Mouse (Mus musculus) adrenal gland, adult 8-10 months (tissue): ENCODE results near the gene Ctf2. TPM values are rescaled to one million over a fixed set of nuclear protein-coding genes. Genes with fewer than 3 reads are reported as not detected.
"Not testable (repeated sequence)": the region's sequence is repeated elsewhere in the genome, so short reads cannot be mapped to it uniquely, and the experiment has no call there.

Experiments
- DNase-seq: peaks from one replicate; pipeline ENCODE4 v3.0.0; 2022
- total RNA-seq, 4 experiments: library from RNA; stranded (reverse); gene quantifications; 2 replicates each; pipeline ENCODE4 v1.2.4; 2022

Gene Ctf2
- total RNA-seq, 4 experiments from 2014 or later, result not detected

DNA sequence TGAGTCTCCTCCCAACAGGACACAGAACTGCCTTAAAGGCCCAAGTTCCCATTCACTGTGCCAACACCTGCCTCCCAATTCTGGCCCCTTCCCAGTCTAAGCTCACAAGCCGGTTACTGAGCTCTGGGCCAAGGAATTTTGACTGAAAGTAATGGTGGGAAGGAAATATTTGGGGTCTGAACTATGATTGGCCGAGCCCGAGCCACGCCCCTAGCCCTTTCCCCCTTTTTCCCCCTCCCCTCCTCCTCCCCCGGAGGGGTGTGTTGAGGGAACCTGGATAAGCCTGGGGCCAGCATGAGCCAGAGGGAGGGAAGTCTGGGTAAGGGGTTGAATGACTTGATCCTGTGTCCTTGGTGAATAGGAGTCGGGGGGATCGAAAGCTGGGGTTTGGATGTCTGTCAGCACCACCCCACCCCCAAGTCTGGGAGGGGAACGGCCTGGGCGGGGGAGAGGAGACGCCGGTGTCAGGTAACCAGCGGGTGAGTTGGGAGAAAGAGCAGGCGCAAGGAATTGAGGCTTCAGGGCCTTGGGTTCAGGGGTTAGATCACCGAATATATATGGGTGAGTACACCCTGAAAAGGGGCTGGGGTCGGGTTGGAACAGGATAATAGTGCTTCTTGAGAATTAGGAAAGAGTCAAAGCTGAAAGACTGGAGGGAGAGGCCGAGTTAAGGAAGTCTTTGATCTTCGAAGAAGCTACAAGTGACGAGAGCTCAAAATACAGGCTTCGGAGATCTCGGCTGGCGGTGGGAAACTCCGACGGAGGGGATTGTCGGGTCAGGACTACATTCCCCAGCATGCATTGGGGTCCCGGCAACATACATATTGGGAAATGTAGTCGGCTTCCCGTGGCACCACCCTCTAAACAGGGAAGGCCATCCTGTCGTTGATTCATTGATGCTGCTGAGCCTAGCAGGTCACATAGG lies 19.2 kb downstream of the Ctf2 start, which contains the start of gene Ctf1:
TSS of gene Ctf1 (plus strand) at position 276 of the 925 bp plus-strand sequence.
- peak; percentile 72 for DNase-seq

DNA sequence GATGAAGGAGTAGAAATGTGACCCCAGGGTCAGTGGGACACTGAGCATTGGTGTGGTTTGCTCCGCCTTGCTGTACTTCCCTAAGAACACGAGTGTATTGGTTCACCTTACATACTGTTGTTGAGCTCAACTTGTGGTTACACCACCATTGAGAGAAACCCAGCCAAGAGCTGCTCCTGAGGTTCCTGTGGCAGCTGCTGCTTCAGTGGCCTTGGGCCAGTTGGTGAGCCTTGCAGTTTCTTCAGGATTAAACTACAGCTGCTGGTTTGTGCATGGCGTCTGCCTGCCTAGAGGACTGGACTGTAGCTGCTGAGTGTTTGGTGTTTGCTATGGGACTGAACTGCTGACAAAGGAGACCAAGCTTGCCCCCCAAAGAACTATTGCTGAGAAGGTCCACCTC lies 20.5 kb downstream of the Ctf2 start:
- DNase-seq, result no peak

DNA sequence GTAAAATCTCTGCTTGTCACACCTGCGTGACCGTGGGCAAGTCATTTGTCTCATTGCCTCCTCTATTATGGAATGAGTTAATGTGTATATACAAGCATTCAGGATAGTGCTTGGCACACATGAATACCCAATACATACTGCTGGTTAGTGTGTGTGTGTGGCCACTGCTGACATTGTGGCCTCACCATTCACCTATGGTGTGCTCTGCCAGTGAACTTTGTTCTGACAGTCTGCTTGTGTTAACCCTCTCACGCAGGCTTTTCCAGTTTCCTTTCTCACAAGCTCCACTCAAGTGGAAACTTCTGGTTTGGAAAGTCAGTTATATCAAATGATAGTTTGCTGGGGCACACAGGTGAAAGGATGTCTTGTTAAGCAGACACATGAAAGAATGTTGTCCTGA lies 20.9 kb downstream of the Ctf2 start:
- DNase-seq, result no peak

DNA sequence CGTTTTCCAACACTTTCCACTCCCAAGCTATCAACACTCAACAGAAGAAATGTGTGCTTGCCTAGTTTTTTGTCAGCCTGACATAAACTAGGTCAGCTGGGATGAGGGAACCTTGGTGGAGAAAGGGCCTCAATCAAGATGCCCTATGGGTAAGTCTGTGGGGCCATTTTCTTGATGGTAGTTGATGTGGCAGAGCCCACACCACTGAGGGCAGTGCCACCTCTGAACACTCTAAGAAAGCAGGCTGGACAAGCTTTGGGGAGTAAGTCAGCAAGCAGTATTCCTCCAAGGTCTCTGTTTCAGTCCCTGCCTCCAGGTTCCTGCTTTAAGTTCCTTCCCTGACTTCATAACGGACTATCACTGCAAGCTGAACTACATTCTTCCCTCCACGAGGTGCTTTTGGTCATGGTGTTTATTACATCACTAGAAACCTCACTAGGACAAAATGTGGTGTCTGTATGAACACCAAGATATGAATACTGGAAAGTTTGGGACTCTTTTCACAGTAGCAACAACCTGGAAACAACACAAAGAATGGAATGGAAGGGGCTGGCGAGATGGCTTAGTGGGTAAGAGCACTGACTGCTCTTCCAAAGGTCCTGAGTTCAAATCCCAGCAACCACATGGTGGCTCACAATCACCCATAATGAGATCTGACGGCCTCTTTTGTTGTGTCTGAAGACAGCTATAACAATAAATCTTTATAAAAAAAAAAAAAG lies 22.5 kb downstream of the Ctf2 start:
- DNase-seq, result no peak

DNA sequence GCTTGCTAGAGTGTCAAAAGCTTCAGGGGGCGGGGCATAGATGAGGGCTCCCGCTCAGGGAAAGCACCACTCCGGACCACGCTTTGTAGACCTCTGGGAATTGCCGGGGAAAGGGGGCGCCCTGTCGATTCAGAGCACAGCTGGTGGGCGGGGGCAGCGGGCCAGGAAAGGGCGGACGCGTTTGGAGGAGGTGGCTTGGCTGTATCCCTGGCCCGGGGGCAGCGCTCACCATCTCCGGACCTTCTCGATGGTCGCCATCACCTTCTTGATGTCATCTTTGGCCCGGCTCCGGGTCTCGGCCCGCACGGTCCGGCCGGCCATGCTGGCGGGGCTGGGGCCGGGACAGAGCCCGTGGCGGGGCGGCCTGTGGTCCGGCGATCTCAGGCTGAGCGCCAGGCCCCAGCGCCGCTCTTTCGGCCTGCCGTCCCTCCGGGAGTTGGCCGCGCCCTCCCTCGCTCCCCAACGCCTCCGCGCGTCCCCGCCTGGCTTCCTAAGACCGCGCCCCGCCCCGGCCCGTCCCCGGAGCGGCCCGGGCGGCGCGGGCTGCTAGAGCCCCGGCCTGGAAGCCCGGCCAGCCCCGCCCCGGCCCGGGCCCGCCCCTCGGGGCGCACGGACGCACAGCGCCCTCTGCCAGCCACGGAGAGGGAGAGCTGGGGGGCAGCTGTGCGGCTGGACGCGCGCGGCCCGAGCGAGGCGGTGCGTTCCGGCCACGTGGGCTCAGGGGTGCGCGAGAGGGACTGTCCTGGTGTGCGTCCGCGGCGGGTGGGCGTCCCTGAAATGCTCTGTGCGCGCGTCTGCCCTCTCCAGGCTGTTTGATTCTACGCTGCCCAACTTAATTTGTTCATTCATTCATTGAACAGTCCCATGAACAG lies 23.5 kb downstream of the Ctf2 start, which contains the start of gene Bcl7c:
TSS of gene Bcl7c (minus strand) at position 727 of the 872 bp plus-strand sequence.
- peak; percentile 91 for DNase-seq

DNA sequence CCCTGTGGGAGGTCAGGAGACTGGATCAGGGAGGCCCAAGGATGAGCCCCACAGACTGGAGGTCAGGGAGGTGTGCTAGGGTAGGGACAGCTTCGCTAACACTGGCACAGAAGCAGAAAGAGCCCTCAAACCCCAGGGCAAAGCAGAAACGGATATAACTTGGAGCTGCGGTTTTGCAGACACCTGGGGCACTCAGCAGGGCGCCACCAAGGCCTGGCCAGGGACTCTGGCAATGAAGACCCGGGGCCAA lies 24.1 kb downstream of the Ctf2 start:
- no peak for DNase-seq

DNA sequence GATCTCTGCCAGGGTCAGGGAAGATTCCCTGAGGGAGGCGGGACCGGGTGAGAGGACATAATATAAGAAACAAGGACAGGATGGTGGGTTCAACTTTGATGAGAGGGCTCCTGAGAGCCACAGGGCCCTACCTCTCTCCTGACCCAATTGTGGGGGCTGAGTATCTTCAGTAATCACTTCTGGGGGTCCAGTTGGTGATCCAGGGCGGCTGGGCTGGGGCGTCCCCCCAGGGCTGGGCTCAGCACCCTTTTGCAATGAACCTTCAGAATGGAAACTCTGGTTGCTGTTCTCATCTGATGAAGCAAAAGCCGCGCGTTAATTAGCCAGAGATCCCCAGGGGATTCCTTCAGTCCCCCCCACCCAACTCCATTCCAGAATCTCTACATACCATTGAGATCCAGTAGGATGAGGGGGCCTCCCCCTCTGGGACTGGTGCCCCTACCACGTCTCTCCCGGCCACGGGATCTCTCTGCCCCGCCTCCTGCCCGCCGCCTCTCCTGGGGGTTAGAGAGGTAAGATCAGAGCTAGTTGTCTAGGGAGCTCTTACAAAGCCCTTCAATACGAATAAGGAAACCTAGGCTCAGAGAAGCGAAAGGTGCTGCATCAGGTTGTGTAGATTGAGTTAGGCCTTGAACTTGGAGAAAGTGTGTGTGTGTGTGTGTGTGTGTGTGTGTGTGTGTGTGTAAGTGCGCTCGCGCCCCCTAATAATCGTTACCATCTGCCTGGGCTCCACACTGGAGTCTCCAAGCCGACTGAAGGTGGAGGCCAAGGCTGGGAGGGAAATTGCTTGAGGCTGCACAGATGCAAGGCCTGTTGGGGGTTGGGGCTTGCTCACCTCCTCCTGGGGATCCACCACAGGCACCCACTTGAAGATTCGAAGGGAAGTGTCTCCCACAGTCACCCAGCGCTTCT lies 24.7 kb downstream of the Ctf2 start:
- DNase-seq, result no peak

DNA sequence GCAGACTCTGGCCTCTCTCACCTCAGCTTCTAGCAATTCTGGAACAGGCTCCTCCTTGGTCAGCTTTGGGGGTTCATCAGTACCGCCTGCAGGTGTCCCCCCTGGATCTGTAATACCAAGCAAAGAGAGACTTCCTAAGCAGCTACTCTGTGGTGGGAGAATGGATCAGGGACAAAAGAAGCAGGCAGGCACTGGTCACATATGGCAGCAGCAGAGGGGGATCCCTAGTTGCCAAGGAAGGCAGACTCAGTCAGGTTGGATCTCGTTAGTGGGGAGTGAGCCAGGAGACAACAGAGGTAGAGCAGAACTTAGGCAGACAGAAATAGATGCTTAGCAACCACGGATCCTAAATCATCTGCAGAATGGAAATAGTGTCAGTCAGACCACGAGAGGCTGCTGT lies 26.3 kb downstream of the Ctf2 start:
- DNase-seq, result no peak

DNA sequence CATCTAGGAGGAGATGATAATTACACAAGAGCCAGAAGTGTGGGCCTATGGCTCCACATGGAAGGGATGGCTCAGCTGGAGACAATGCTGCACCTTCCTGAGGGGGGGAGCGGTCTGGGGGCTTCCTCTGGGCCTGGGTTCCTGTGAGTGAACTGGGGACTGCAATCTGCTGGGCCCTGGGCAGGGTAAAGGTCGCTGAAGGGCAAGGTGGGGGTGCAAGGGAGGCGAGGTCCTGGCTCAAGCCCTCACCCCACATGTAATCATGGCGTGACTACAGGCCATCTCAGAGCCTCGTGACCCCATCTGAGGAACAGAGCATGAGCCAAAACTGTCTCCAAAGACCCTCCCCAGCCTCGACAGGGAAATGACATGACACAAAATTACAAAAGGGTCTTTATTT lies 27.4 kb downstream of the Ctf2 start:
- DNase-seq, result no peak

DNA sequence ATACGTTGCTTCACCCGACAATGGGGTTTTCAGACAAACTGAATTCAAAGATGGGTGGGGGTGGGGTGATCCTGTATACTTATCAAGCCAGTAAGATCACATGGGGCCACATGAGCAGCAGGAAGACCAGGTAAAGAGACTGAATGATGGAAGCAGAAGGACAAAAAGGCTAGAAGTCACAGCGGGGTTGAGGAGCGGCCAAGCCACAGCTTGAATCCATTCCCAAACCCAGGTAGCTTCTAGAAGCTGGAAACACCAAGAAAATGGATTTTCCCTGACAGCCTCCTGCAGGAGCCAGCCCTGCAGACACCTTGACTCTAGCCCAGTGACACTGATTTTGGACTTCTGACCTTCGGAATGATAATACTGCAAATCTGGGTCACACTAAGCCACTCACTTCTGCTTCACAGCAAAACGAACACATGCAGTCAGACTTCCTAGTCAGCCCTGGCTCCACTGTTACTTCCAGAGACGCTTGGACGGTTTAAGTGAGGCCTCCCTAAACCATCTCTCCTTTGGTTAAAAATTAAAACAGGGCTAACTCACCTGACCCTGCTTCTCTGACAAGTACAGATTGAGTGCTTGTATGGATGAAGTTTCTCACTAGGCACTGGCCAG lies 28.3 kb downstream of the Ctf2 start:
- DNase-seq, result no peak

DNA sequence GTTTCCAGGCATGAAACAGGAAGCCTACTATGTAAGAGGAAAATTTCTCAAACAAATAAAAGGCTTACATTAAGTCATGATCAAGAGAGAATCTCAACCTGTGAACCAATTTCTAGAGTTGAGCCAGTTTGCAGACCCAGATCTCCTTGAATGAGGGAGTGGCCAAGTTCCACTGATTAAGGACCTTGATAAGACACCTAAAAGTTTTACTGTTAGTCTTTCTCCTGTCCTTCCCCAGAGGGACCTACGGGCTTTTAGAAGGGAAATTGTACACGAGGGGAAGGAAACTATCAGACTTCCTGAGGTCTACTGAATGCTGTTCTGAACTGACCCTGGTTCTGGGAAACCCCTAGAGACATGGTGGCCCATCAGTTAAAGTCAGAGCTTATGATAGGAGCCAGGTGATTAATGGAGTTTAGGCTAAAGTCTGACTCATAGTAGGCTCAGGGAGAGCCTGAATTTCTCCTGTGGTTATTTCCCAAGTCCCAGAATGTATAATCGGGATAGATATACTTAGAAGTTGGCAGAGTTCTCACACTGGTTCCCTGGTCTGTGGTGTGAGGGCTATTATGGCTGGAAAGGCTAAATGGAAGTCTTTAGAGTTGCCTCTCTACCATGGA lies 31.1 kb downstream of the Ctf2 start:
- DNase-seq, result no peak

DNA sequence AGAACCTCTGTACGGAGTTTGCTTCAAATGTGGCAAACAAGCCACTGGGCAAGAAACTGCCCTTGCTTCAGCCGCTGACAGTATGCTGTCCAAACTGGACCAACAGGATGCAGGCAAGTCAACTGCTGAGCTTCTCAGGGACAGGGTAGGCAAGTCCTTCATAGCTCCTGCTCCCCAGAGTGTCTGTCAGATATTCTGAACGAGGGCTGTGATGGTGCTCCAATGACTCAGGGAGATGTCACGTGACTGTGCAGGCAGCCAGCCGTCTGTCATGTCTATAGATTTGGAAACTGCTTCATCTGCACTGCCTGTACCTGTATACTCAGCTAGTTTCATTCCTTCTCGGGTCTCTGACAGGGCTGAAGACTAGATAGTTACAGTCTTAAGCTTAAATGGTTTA lies 33.0 kb downstream of the Ctf2 start:
- DNase-seq, result peak; percentile 59

DNA sequence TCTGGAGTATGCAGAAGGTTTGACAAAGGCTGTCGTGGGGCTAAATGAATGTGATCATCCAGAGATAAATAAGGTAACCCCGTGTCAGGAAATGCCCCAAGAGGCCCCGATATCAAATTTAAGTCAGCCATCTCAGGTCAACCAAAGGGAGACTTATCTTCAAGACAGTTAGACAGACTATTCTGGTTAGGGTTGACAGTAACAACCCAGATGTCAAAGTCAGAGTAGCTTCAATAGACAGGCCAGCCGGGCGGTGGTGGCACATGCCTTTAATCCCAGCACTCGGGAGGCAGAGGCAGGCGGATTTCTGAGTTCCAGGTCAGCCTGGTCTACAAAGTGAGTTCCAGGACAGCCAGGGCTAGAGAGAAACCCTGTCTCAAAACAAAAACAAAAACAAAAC lies 38.2 kb downstream of the Ctf2 start:
- not testable (repeated sequence) for DNase-seq

DNA sequence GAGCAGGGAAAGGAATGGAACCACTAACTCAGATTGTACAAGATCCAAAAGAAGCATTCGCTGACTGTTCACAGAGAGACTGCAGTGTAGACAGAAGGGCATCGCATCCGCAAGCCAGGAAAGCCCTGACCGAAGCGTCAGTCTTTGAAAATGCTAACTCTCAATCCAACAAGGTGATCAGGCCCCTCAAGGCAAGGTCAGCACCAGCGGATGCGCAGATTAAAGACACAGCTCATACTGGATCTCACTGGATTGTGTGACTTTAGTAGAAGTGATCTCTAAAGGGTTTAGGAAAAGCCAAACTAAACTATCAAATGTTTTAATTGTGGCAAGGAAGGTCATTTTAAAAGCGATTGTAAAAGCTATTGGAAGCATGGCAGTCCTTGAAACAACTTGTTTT lies 38.7 kb downstream of the Ctf2 start:
- no peak for DNase-seq

DNA sequence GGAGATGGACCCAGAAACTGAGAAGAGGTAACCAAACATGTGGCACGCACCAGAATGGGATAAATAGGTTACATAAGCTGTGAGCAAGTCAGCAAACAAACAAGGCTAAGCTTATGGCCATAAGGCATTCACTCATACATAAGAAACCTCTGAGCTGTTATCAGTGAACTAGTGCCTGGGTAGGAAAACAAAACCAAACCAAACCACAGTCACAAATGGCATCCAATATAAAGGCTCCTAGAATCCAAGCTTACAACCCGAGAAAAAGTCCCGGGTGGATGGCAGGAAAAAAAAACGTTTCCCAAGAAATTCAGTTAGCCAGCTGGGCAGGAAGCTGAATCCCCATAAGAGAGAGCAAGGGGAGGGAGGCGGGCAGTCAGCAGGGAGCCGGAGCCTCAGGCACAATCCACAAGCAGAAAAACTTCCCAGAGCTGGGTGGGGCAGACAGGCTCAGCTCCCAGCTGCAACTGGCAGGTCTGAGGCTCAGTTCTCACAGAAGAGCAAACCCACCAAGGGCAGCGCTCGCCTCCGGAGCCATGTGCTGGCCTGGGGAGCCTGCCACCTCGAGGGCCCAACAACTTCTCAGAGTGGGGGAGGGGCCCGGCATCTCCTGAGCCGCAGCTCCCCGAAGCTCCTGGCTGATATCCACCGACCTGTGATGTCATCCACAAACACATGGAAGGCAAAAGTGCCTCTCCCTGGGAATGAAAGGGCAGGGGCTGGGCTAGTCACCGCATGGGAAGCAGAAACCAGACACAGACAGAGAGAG lies 40.6 kb downstream of the Ctf2 start:
- DNase-seq, result peak; percentile 78

DNA sequence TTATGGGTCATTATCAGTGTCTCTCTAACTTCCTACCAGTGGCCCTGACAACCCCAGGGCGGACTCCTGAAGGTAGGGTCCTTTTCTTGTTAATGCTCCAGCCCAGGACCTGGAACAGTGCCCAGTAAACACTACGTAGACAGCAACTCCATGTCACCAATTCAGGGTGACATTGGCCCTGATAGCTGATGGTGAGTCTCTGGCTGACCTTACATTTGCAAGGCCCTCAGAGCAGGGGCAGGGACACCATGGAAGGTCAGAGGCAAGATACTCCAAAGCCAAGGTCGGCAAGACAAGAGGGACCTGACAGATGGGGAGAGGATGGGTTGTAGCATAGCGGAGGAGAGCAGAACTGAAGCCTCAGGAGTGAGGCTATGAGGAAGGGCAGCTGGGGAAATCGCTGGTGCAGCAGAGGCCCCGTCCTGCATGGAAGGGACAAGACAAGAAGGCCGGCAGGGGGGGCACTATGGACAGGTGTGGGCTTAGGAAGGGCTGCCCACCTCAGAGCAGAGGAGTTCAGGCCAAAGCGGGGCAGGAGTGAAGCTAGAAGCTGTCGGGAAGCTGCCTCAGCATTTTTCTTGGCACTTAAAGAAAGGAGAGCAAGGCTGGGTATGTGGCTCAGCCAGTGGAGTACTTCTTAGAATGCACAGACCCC lies 42.2 kb downstream of the Ctf2 start:
- peak; percentile 79 for DNase-seq

DNA sequence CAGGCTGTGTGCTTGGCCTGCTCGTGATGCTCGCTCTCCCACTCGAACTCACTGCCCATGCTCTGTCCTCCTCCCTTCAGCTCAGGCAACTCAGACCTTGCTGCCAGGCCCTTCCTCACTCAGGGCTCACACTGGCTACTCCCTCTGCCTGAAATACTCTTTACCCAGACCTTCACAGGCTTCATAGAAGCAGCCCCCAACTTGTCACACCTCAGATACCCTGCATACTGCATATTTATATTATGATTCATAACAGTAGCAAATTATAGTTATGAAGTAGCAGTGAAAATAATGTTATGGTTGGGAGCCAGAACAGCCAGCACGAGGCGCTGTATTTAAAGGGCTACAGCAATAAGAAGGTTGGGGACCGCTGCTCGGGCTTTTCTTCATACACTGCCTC lies 43.0 kb downstream of the Ctf2 start:
- DNase-seq, result no peak

DNA sequence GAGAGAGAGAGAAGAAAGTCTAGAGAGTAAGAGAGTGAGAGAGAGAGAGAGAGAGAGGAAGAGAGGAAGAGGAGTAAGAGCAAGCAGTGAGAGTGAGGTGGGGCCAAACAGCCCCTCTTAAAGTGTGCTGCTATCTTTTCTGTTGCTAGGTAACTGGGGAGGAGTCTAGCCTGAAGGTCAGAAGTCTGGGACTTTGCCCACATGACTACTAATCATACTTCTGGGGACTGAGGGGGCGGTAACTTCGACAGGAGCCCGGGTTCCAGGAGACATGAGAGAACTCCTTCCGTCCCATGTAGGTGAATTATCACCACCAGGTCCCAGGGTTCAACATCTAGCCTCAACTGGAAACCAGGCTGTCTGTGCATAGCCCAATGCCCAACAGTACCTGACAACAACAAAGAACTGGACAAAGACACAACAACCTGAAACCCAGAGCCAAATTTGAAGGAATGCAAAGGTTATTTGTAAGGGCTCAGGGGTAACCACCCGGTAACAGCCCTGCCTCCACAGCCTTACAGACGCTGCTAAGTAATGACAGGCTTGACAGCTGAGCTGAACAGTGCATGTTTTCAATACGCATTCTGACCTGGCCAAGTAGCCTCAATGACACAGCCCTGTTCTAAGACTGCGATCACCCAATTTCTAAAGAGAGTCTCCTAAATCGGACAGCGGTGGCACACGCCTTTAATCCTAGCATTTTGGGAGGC lies 45.1 kb downstream of the Ctf2 start:
- DNase-seq, result peak; percentile 42
